15 mouse cellular contexts compared by ENCODE assay signal in genomic region chr2:103762492-103762891, GRCm38 (mm10). TPM values are rescaled to one million over a fixed set of nuclear protein-coding genes. Genes with fewer than 3 reads are reported as not detected.
A peak's percentile ranks its signal among the peaks of the same experiment; 100 is the strongest.
DNase-seq lines count a peak whose midpoint lies in the region; ATAC-seq and TF ChIP-seq lines count a peak whose summit lies in the region.
"Had no signal": no experiment of that assay in that cellular context is flagged by ENCODE, and none has a peak within 500 bp of the region (broad histone marks: within the 10 kb centered on the region; RNA-seq: fewer than 3 reads in every experiment).

No protein-coding gene starts in this region.

- peaks cover 15% of the 10 kb centered on the region for H3K4me1 ChIP-seq in heart, embryonic 10.5 days
- peaks cover 6% of the 10 kb centered on the region; the same call in 1 of the 2 replicates for H3K4me1 ChIP-seq in lung, embryonic 14.5 days (ENCODE audit: insufficient read depth)
- peaks cover 4% of the 10 kb centered on the region for H3K4me1 ChIP-seq in lung, adult 2 months (ENCODE audit: control insufficient read depth, insufficient read depth, low read length)

- peaks cover 29% of the 10 kb centered on the region for H3K36me3 ChIP-seq in heart, embryonic 10.5 days
- H3K36me3 ChIP-seq in lung, embryonic 14.5 days (ENCODE audit: insufficient read depth) = peaks cover 36% of the 10 kb centered on the region

- intact Hi-C loops in heart, postnatal 10 days (cut with DNase I) = no loop called here

- no peaks in the 10 kb centered on the region for H3K27me3 ChIP-seq in heart, embryonic 10.5 days (ENCODE audit: insufficient read depth, poor library complexity, severe bottlenecking)
- no peaks in the 10 kb centered on the region for H3K27me3 ChIP-seq in lung, embryonic 14.5 days (ENCODE audit: insufficient read depth, low read length)
- H3K27me3 ChIP-seq: heart, embryonic 12.5 days had no signal

- no peak overlapping the region for H3K9ac ChIP-seq in lung, embryonic 14.5 days
- H3K9ac ChIP-seq: heart, embryonic 12.5 days had no signal

- 52% methylated on average over 1 of the region's 1 CpGs for WGBS in heart, embryonic 10.5 days
- 56% methylated on average over 1 of the region's 1 CpGs for WGBS in lung, embryonic 14.5 days
- 63% methylated on average over 1 of the region's 1 CpGs for WGBS in lung, adult 2 months

- peak overlapping the region; percentile 87 for H3K4me2 ChIP-seq in lung, embryonic 14.5 days

- no peak for TF ChIP-seq CTCF in lung, embryonic 14.5 days (IDR thresholded peaks at IDR 0.05; ENCODE audit: low read depth)
- TF ChIP-seq CTCF in lung, adult 2 months (IDR thresholded peaks at IDR 0.05; ENCODE audit: insufficient read depth, low read length) = no peak

- no peak for TF ChIP-seq POLR2A in lung, adult 2 months (IDR thresholded peaks at IDR 0.05; ENCODE audit: borderline replicate concordance, extremely low read depth, low read depth, low read length)

- H3K27ac ChIP-seq in heart, embryonic 10.5 days = no peak overlapping the region
- H3K27ac ChIP-seq in lung, embryonic 14.5 days (ENCODE audit: low read depth) = no peak overlapping the region

- ATAC-seq in lung, embryonic 14.5 days (ENCODE audit: insufficient read depth) = no peak

- H3K9me3 ChIP-seq in heart, embryonic 10.5 days = no peaks in the 10 kb centered on the region
- no peaks in the 10 kb centered on the region for H3K9me3 ChIP-seq in lung, embryonic 14.5 days (ENCODE audit: low read depth, low read length)
- H3K9me3 ChIP-seq: heart, embryonic 12.5 days had no signal

- no peak for DNase-seq in heart, embryonic 10.5 days (ENCODE audit: low spot score)
- no peak for DNase-seq in heart, postnatal 10 days
- DNase-seq in lung, embryonic 14.5 days = peak; percentile 17
- DNase-seq in lung, adult 2 months = no peak
- DNase-seq in induced T-regulatory cell, adult 2 months (ENCODE audit: low read depth) = peak; percentile 25
- peak; percentile 13 for DNase-seq in naive thymus-derived CD4-positive, alpha-beta T cell, adult 2 months (ENCODE audit: low read depth)
- DNase-seq in spleen, postnatal 14 days (ENCODE audit: low spot score in 2 of 2) = no peak
- no peak for DNase-seq in right cerebral cortex, postnatal 36 days (ENCODE audit: low spot score in 2 of 2)
- DNase-seq: B cell, adult 2 months; cerebellum, adult 9-11 months; kidney, adult 11 months; lung, postnatal 4 days; right cerebral cortex, adult 18-20 months; thymus, postnatal 4 days had no signal

- 0 out of 2 replicates have a peak overlapping the region, but pooled peaks have one; percentile 76 for H3K4me3 ChIP-seq in heart, embryonic 10.5 days
- no peak overlapping the region for H3K4me3 ChIP-seq in lung, embryonic 14.5 days (ENCODE audit: low read depth, low read length)
- no peak overlapping the region for H3K4me3 ChIP-seq in lung, adult 2 months (replicated peaks; ENCODE audit: extremely low read depth, low read depth, low read length)
- H3K4me3 ChIP-seq: heart, embryonic 12.5 days had no signal

RNA-seq across cellular contexts. Expression of gene Nat10, which starts 1.4 kb away (rescaled TPM):
- polyA plus RNA-seq in heart, embryonic 10.5 days (2016; fragmentation: Nextera tagmentation; extraction: Ambion mirVana) = 26.6 and 32.2 TPM in 2 replicates
- 10 to 100 TPM; 17.6 to 20.7 TPM for total RNA-seq in heart, postnatal 10 days (2021)
- 31.7 and 35.6 TPM in 2 replicates for polyA plus RNA-seq in lung, embryonic 14.5 days (2014; fragmentation: Nextera tagmentation; extraction: Ambion mirVana)
- polyA plus RNA-seq in lung, adult 2 months (2012; rRNA removed) = 24.3 and 30.7 TPM in 2 replicates

RNA-seq across cellular contexts. Expression of gene Caprin1, which starts 35.0 kb away (rescaled TPM):
- polyA plus RNA-seq in heart, embryonic 10.5 days (2016; fragmentation: Nextera tagmentation; extraction: Ambion mirVana) = 325 and 347 TPM in 2 replicates
- total RNA-seq in heart, postnatal 10 days (2021) = 100 to 1,000 TPM; 228 to 246 TPM
- 427 and 438 TPM in 2 replicates for polyA plus RNA-seq in lung, embryonic 14.5 days (2014; fragmentation: Nextera tagmentation; extraction: Ambion mirVana)
- 81.6 and 92.2 TPM in 2 replicates for polyA plus RNA-seq in lung, adult 2 months (2012; rRNA removed)

Comparison
In these comparisons a context has a peak if more than half of its experiments do, and no peak if none do; other contexts are left out.
1. DNase-seq: peak in lung, embryonic 14.5 days (single experiment), induced T-regulatory cell, adult 2 months (single experiment) and naive thymus-derived CD4-positive, alpha-beta T cell, adult 2 months (single experiment); none in heart, embryonic 10.5 days (single experiment), heart, postnatal 10 days (0 of 2), lung, adult 2 months (single experiment), spleen, postnatal 14 days (0 of 2) and right cerebral cortex, postnatal 36 days (0 of 2).